Mouse (Mus musculus) lung, postnatal 25 days (tissue): ENCODE data around the gene Retreg3.
A peak's percentile ranks its signal among the peaks of the same experiment; 100 is the strongest.
"Not testable (repeated sequence)": the region's sequence is repeated elsewhere in the genome, so short reads cannot be mapped to it uniquely, and the experiment has no call there.

Experiments
- DNase-seq: peaks from one replicate; pipeline ENCODE4 v3.0.0; 2022; ENCODE audit warnings: low spot score

The Retreg3 gene

DNA sequence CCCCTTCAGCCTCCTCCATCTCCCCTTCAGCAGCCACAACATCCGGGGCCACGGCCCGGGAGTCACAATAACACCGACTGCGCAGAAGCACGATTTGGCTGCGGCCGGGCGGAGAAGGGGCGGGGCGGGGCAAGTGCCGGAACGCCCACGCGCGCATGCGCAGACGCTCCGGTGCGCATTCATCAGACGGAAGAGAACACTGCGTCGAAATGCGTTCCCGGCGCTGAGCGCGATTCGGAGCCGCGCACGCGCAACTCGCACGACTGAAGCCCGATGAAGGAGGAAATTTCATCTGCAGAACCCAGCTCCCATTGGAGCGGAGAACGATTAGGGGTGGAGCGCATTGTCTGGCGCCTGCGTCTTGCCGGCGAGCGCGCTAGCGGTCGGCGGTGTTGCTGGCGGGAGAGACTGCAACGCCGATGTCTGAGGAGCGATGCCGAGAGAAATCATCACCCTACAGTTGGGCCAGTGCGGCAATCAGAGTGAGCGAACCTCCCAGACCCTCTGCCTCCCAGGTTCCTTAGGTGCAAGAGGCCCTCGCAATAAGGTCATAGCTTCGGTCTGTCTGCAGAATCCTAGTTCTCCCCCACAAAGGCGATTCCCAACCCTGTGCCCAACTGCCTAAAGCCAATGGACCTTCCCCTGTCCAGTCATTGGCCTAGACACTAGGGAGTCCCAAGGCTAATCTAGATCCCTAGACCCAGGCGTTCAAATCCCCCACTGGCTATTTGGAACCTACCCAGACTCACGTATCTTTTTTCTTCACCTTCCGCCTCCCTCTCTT, at the start of gene Retreg3, which contains the start of gene Tubg1:
TSS of gene Retreg3 (minus strand) at position 133 of the 784 bp plus-strand sequence.
TSS of gene Tubg1 (plus strand) at position 178 of the 784 bp plus-strand sequence.
- peak; percentile 99 for DNase-seq

DNA sequence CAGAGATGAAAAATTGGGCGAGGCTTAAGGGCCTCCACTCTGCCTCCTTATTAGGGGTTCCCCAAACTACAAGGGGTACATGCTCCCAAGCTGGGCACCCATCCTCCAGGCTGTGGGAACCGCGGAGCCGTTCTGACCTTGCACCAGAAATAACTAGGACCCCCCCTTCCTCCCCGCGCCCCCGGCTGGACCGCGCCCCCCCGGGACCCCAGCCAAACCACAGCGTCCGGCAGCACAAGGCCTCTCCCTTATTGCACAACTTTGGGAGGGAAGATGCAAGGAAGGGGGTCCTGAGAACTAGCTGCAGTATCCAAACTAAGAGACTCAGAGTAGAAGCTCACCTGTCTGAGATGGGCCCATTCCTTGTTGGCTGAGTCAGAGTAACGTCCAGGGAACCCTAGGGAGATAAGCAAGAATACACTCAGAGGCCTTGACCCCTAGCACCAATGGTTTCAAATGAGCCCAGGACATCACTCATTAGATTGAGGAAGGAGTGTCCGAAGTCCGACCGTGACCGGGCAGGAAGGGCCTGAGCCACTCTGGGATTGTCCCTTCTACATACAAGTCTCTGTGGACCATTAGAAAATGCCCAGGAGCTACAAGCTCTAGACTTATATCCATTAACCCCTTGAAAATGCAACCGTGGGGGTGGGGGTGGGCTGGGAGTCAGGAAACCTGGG, 48.7 kb upstream of the Retreg3 start:
- DNase-seq = no peak

DNA sequence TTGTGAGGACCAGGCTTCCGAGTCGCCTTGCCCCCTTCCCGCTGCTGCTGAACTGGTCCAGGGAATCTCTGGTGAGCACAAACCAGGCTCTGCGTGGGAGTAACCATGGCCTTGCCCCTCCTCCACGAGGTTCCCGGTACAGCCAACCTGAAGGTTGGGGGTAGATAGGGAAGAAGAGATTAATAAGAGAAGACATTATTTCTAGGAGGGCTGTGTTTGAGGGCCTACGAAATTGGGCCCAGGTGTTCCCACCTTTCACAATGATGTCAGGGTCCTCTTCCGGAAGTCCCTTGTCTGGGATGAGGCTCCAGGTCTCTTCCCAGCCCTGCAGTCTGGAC, 48.2 kb upstream of the Retreg3 start:
- DNase-seq = no peak

DNA sequence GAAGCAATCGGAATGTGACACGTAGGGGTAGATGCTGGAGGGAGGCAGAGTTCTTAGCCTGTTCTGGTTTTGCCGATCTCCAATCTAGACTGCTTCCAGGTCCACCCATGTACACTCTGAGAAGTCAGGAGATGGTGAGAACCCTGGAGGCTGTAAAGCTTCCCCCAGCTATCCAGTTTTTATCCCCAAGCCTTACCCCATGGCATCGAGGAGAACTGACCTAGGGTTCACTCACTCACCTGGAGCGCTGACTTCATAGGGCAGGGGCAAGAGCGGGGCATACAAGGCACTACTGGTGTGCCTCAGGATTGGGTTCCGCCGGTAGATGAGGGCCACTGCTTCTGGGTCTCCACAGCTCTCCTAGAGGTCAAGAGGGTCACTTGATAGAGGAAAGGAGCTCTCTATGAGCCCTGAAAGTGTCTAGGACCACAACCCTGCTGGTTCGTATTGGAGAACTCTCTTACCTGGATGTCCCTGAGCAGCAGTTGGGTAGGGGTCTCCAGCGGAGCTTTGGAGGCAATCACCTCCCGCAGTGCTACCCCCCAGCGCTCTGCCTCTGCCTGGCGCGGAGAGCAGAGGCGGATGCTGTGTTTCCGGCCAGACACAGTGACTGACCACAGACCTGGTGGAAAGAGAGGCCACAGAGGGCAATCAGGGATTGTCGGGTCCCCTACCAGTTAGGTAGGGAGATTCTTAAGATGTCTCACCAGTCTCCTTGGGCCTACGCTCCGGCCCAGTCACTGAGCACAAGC, 47.7 kb upstream of the Retreg3 start:
- no peak for DNase-seq

DNA sequence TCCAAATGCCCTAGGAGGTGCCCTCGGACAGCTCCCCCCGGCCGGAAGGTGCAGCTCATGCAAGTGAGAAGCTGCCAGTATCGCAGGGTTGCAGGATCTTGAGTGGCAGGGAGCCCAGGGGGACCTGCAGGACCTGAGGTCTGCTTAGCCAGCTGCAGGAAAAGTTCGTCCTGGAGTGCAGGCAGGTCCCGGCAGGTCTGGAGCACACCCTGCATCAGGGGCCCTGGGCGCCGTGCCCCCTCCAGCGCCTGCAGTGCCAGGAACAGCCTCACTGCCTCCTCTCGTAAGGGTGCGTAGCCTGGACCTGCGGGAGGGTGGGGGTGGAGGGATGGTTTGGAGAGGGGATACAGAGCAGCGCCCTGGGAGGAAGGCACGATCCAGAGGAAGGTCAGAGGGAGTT, 46.7 kb upstream of the Retreg3 start:
- DNase-seq = no peak

DNA sequence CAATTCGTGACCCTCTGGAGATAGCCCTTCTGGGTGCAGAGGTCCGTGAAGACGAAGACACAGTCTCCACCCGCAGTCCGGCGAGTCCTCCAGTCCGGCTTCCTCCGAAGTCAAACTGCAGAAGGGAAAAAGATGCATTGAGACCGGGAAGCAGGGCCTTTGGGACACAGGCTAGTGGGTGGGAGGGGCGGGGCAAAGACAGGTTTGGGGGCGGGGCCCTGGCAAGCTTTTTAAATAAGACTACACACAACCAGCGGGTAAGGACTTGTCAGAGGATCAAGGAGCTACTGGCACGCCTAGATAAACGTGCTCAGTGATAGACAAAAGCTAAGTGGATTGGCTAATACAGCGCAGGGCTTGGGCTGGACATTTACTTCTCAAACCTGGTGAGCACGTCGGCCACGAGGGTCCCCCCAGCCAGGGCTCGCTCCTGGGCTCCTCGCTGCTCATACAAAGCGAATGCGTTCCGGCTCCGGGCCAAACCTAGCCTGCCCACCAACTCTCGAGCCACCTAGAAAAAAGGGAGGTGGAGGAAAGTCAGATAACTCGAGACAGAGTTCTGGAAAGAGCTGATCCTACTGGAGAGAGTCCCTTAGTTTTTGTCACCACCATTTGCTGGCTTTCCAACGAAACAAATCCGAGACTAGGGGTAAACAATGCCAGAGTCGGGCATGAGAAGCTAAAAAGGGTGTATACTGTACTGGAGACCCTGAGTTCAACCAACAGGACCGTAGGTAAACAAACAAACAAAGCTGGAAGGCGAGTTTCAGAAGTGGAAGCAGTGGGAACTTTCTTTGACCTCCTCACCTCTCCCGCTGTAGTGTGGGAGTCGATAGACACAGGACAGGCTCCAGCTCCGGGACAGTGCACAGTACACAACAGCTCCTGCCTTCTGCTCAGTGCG, 45.2 kb upstream of the Retreg3 start:
- no peak for DNase-seq

DNA sequence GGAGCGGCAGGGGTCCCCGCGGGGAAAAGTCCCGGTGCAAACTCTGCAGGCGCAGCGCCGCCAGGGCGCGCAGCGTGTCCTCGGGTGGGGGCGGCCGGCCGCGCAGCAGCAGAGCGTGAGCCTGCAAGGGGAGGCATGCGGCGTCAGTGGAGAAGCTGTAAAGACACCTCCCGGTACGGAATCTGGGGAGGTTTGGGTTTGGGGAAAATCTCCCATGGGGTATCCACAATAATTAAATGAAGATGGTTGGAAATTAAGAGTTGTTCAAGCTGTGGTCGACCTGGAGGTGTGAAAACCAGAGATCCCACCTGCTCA, 44.6 kb upstream of the Retreg3 start:
- no peak for DNase-seq

DNA sequence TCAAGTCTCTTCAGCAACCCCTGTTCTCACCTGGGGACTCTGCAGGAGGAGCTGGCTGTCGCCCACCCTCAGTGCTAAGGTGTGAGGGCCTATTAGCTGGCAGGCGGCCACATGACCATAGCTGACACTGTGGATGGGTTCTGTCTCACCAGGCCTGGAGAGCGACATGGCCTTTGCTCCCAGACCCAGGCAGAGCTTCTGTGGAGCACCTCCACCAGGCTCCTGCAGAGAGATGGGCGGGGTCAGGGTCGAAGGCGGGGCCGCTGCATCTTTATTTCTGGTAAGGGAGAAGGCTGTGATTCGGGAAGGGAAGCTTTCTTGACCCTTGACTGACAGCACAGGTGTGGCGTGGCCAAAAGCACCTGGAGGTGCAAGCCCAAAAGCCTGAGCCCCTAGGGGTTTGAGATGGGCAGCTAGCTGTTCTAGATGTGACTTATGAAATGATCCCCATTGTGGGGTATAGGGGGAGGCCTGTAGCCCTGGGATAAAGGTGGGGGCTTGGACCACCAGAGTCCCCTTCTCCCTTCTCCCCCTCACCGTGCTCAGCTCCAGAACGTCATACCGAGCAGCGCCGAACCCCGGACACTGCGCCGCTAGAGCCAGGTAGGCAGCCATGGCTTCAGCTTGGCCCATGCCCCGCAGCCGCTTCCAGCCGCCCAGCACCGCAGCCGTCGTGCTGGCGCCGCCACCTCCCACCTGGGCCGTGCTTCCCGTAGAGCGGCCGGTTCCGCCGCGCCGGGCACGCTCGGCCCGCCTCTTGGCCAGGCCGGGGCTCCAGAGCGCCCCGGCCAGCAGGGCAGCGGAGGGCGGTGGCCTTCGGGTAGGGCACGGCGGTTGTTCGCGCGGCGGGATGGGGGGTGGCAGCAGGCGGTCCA, 44.0 kb upstream of the Retreg3 start:
- DNase-seq = no peak

DNA sequence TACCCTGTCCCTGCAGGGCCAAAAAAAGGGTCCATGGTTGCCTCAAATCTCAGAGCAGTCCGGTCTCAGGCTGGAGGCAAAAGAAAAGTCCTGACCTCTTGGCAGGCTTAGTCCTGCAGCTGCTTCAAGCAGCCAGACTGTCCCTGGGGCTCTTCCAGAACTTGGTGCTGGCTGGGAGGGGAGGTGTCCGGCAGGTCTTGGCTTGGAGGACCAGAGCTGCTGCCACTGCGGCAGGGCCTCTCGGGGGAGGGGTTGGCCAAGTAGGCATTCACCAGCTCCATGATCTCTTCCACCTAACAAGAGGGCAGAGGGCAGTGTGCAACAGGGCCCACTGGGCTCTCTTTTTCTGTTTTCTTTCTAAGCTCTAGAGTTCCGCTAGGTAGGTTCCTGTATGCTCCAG, 43.1 kb upstream of the Retreg3 start:
- DNase-seq = peak; percentile 63

DNA sequence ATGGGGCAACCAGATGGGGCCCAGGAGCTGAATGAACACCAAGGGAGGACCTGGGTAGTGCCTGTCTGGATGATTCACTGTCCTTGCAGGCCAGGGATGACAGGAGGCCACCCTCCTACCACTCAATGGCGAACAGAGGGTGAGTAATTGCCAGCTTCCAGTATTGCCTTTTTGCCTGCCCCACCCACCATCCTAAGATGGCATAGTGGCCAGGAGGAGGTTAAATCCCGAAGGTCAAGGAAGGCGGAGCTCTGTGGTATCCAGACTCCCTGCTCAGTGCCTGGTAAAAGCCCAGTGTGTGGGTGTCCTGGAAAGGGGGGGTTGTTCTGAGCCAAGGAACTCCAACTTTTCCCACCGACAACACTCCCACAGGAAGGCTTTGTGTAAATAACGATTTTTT, 42.6 kb upstream of the Retreg3 start:
- no peak for DNase-seq

DNA sequence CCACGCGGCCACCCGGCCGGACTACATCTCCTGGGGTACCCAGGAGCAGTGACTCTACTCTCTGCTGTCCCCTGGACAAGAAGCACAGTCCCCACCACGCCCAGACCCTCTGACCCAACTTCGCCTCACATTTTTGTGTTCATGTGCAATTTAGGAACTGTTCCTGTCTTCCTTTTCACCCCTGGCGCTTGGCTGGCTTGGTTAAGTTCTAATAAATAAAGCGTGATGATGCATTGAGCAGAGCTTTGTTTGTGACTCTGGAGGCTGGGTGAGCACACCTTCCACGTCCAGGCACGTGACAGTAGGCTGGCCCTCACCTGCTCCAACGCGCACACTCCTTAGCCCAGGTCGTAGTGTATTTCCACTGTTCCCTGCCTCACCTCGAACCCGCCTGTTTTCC, 41.9 kb upstream of the Retreg3 start:
- no peak for DNase-seq

DNA sequence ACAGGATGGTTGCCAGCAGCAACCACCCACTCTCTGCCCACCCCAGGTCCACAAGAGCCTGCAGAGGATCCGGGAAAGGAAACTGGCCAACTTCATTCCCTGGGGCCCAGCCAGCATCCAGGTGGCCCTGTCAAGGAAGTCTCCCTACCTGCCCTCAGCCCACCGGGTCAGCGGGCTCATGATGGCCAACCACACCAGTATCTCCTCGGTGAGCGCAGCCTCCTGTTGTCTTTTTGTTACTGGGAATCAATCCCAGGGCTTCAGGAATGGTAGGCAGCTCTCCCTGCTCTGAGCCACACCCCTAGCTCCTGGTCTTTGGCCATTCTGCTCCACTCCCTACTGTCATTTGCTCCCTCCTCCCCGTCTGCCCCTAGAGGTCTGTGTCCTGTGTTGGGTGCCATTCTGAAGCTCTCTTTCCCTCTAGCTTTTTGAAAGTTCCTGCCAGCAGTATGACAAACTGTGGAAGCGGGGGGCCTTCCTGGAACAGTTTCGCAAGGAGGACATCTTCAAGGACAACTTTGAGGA, 41.4 kb upstream of the Retreg3 start:
- not testable (repeated sequence) for DNase-seq

DNA sequence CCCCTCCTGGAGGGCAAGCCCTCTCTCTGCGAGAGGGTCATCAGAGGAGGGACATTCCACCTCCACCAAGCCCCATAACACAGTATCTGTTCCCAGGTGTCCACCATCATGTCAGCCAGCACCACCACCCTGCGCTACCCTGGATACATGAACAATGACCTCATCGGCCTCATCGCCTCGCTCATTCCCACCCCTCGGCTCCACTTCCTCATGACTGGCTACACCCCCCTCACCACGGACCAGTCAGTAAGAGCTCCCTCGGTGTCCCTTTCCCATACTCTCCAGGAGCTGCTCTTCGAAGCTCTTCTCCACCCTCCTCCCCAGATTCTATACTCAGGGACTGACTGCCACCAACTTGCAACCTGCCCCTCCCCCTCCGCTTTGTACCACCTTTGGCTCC, 40.5 kb upstream of the Retreg3 start:
- DNase-seq = not testable (repeated sequence)

DNA sequence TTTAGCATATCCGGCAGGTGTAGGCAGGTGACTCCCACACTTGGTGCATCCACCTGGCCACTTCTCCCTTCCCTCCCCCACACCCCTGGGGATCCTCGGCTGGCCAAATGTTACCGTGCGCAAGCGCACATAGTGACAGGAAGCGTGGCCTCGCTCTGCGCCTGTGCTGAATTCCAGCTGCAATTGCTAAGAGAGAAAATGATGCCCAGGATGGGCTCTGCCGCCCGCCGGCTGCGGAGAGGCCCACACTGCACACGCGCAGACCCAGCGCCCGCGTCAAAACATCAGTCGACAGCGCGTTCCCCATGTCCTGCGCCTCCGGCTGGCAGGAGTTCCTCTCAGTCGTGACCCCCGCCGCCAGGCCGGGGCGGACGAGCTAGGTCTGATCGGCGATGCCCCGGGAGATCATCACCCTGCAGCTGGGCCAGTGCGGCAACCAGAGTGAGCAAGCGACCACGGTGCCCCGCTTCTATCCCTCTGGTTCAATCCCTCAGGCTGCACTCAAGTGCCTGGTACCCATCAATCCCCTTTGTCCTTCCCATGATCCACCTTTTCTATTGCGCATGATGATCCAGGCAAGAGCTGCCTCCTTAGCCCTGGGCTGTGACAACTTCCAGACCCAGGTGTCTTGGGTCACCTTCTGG, 36.2 kb upstream of the Retreg3 start, which contains the start of gene Tubg2:
TSS of gene Tubg2 (plus strand) at position 180 of the 644 bp plus-strand sequence.
- peak; percentile 35 for DNase-seq

DNA sequence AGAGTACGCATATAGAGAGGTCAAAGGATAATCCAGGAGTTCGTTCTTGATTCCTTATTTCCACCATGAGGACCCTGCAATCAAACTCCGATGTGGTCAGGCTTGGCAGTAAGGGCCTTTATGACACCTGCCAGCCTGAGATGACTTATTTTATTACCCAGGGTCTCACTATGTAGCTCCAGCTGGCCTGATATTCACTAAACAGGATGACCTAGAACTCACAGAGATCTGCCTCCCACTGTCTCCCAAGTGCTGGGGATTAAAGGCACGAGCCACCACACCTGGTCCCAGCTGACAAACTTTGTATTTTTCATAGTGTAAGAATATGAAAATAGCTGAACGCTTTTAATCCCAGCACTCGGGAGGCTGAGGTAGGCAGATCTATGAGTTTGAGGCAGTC, 35.5 kb upstream of the Retreg3 start:
- DNase-seq = no peak

DNA sequence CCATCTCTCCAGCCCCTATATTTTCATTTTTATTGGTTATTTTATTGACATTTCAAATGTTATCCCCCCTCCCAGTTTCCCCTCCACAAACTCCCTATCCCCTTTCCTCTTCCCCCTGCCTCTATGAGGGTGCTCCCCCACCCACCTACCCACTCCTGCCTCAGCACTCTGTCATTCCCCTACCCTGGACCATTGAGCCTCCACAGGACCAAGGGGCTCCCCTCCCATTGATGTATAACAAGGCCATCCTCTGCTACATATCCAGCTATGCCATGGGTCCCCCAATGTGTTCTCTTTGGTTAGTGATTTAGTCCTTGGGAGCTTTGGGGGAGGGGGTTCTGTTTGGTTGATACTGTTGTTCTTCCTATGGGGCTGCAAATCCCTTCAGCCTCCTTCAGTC, 35.0 kb upstream of the Retreg3 start:
- no peak for DNase-seq

DNA sequence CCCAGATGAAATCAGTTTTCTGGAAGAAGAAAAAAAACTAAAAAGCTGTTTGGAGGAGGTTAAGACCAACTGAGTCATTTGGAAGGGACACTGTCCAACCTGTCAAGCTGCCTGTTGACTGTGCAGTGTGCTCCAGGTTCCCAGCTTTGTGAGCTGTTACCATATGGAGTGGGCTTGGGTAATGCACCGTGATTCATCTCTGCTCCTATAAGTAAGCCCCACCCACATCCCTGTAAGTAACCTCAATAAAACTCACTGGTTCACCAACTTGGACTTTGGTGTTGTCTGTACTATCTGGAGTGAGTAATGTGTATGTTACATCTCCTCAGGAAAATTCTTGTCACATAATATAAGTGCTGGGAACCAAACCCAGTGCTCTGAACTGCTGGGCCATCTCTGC, 33.1 kb upstream of the Retreg3 start:
- no peak for DNase-seq

DNA sequence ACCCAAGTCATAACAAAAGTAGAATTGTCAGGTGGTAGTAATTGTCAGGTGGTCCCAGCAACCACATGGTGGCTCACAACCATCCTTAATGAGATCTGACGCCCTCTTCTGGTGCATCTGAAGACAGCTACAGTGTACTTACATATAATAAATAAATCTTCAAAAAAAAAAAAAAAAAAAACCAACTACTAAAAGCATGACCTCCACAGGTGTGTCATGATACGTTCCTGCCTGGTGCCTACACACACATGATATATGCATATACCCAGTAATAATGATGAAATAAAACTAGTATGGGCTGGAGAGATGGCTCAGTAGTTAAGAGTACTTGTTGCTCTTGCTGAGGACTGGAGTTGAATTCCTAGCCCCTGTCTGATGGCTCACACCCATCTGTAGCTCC, 31.4 kb upstream of the Retreg3 start:
- DNase-seq = no peak

DNA sequence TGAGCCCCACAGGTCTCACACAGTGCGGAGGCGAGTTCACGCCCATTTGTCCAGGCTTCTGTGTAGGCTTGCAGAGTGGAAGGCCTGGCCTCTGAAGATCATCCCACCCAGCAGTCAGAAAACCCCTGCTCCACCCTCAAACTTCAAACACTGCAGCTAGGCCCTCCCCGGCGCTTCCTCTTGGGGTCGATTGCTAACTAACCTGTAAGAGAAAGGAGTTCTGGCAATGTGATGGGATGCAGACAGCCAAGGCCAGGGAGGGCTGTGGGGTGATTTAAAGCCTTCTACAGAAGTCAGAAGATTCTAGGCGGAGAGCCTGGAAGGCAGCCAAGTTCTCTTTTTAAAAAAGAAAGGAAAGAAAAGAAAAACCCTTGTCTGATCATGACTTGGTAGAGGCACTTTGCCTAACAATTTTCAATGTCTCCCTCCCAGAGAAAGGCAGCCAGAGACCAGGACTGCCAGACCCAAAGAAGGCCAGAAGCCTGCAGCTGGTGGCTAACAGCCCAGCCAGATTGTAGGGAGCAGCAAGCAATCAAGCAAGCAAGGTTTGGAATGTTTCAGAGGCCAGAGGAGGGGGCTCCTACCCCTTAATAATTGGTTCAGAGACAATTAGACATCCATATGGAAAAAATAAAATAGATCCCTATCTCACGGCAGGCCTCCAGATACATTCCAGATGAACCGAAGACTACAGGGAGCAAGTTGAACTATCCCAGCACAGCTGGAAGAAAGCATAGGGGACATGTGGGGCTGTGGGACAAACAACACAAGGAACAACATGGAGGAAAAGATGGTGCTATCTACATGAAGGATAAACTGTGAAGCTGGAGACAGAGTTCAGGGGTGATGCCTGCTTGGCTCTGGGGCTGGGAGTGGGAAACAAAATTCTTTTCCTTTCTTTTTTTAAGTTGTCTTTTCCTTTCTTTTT, 29.7 kb upstream of the Retreg3 start:
- no peak for DNase-seq
